Mouse (Mus musculus) brown adipose tissue, adult 24 weeks (tissue): ENCODE measurements around the gene Dcaf4. TPM values are rescaled to one million over a fixed set of nuclear protein-coding genes. Genes with fewer than 3 reads are reported as not detected.

Source experiments
- H3K27ac ChIP-seq: fragments of 200-500 bp; replicated peaks from 2 replicates; pipeline ENCODE4 v1.5.1; 2012; ENCODE audit warnings: low read depth, mild to moderate bottlenecking, low read length
- H3K4me1 ChIP-seq: fragments of 200-500 bp; 2 replicates; pipeline ENCODE4 v1.6.1; 2012; ENCODE audit warnings: low read length, mixed read lengths; ENCODE audit not compliant: control insufficient read depth, insufficient read depth, insufficient read length
- H3K4me3 ChIP-seq: fragments of 200-500 bp; 2 replicates; pipeline ENCODE4 v1.5.1; 2012; ENCODE audit warnings: low read depth, mild to moderate bottlenecking, low read length, moderate library complexity; ENCODE audit not compliant: insufficient read depth
- polyA plus RNA-seq: library from polyadenylated mRNA; stranded (reverse); fragments of >200 nt; gene quantifications from 2 replicates; pipeline ENCODE4 v1.2.4, GENCODE M21; 2012; ENCODE audit not compliant: missing spikeins, insufficient read depth, insufficient read length

Dcaf4 gene
- polyA plus RNA-seq, 1 experiment = 17.8 TPM

- H3K4me3 ChIP-seq = no peak overlapping the region
These were observed 6.0 kb upstream of the Dcaf4 start for GRCm38 (mm10) chr12:83514216-83514615.

GRCm38 (mm10) chr12:83517580-83517979, 2.7 kb upstream of the Dcaf4 start:
- no peak overlapping the region for H3K4me3 ChIP-seq
- peaks cover 7% of the 10 kb centered on the region; the same call in 1 of the 2 replicates for H3K4me1 ChIP-seq
- H3K27ac ChIP-seq = no peak overlapping the region

More at GRCm38 (mm10) chr12:83514216-83514615, 6.0 kb upstream of the Dcaf4 start:
- no peak overlapping the region for H3K27ac ChIP-seq
- H3K4me1 ChIP-seq = 0 out of 2 replicates have a peak, but pooled peaks cover 2% of the 10 kb centered on the region

DNA sequence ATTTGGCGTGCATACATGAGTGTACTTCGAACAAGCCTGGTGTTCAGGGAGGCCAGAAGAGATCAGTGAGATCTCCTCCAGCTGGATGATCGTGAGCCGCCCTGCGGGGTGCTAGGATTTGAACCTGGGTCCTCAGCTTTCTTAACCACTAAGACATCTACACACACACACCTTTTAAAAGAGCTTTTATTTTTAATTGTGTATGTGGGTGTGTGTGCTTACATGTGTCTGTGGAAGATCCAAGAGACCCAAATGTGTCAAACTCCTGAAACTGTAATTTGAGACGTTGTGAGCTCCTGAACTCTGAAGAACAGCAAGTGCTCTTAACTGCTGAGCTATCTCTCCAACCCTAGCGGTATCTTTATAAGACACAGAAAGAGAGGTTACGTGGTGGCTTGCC, 817 bp downstream of the Dcaf4 start:
- peak overlapping the region; percentile 68 for H3K4me3 ChIP-seq
- H3K27ac ChIP-seq = no peak overlapping the region

GRCm38 (mm10) chr12:83523056-83523455, 2.8 kb downstream of the Dcaf4 start:
- H3K4me3 ChIP-seq = no peak overlapping the region
- H3K4me1 ChIP-seq = peaks cover 5% of the 10 kb centered on the region; the same call in 1 of the 2 replicates
- H3K27ac ChIP-seq = no peak overlapping the region

More for the DNA sequence above, 817 bp downstream of the Dcaf4 start:
- H3K4me1 ChIP-seq = peaks cover 5% of the 10 kb centered on the region; the same call in 1 of the 2 replicates

GRCm38 (mm10) chr12:83523892-83524291, 3.6 kb downstream of the Dcaf4 start:
- Histone ChIP-seq H3K4me3 (no peak overlapping the region), H3K4me1 (peaks cover 5% of the 10 kb centered on the region; the same call in 1 of the 2 replicates), H3K27ac (no peak overlapping the region)

- Histone ChIP-seq H3K27ac (no peak overlapping the region), H3K4me1 (peaks cover 5% of the 10 kb centered on the region; the same call in 1 of the 2 replicates), H3K4me3 (no peak overlapping the region)
These were observed 4.1 kb downstream of the Dcaf4 start for GRCm38 (mm10) chr12:83524329-83524728.

GRCm38 (mm10) chr12:83525822-83526544, 5.7 kb downstream of the Dcaf4 start:
- no peak overlapping the region for H3K27ac ChIP-seq
- peaks cover 5% of the 10 kb centered on the region; the same call in 1 of the 2 replicates for H3K4me1 ChIP-seq
- H3K4me3 ChIP-seq = no peak overlapping the region

- no peak overlapping the region for H3K4me3 ChIP-seq
- 0 out of 2 replicates have a peak, but pooled peaks cover 2% of the 10 kb centered on the region for H3K4me1 ChIP-seq
- H3K27ac ChIP-seq = no peak overlapping the region
These were observed 7.5 kb downstream of the Dcaf4 start for GRCm38 (mm10) chr12:83527816-83528215.

GRCm38 (mm10) chr12:83528665-83529064, 8.4 kb downstream of the Dcaf4 start:
- Histone ChIP-seq H3K27ac (no peak overlapping the region), H3K4me3 (no peak overlapping the region), H3K4me1 (0 out of 2 replicates have a peak, but pooled peaks cover 2% of the 10 kb centered on the region)

GRCm38 (mm10) chr12:83531992-83532391, 11.7 kb downstream of the Dcaf4 start:
- peaks cover 5% of the 10 kb centered on the region; the same call in 1 of the 2 replicates for H3K4me1 ChIP-seq
- no peak overlapping the region for H3K27ac ChIP-seq
- H3K4me3 ChIP-seq = no peak overlapping the region

DNA sequence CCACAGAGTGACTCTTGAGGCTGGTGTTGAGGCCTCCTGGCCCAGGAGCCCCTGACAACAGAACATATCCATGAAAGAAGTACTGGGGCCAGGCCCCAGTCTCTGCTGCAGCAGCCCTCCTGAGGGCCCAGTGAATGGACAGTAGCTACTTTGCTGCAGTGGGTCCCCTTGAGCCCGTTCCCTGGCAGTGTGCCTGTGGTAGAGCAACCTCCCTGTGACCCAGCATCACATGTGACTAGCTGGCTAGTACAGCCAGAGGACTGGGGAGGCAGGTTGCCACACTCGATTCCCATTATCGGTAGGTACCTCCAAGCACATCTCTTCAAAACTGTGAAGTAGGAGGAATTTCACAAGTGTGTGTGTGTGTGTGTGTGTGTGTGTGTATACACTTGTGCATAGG, 12.7 kb downstream of the Dcaf4 start:
- Histone ChIP-seq H3K27ac (no peak overlapping the region), H3K4me3 (no peak overlapping the region), H3K4me1 (peaks cover 5% of the 10 kb centered on the region; the same call in 1 of the 2 replicates)

DNA sequence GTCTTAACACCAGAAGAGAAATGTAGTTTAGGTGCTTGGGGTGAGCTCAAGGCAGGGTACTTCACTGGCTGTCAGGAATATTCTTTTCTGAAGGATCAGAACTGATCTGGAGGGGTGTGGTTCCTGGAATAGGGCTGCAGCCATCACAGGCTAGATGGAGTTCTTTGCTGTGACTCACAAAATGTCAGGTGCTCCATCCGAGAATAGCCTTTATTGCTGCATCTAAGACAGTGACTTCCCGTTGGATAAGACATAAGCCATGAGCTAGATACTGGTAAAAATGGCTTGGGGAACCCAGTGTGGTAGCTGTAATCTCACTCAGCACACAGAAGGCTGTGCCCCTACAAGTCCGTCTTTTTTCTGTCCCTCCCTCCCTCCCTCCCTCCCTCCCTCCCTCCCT, 13.9 kb downstream of the Dcaf4 start:
- Histone ChIP-seq H3K27ac (no peak overlapping the region), H3K4me3 (no peak overlapping the region), H3K4me1 (peaks cover 5% of the 10 kb centered on the region; the same call in 1 of the 2 replicates)

- Histone ChIP-seq H3K4me1 (peaks cover 5% of the 10 kb centered on the region; the same call in 1 of the 2 replicates), H3K27ac (no peak overlapping the region), H3K4me3 (no peak overlapping the region)
These were observed 15.2 kb downstream of the Dcaf4 start for GRCm38 (mm10) chr12:83535428-83535827.

DNA sequence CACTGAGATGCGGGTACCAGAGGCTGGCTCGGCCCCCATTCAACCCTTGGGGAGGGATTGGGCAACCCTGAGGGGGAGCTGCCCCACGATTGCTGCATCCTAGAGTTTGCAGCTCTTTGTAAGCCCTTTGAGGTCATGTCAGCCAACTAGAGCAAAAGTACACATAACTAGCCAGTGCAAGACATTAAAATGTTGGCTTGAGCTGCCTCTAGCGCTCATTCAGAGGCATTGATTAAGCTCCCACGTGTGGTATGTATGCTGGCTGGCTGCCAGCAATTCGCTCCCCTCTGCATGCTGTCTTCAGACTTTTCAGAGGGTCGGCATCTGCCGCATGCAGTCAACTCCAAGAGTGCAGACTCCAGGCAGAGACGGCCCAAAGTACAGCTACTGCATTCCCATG, 15.8 kb downstream of the Dcaf4 start:
- Histone ChIP-seq H3K27ac (no peak overlapping the region), H3K4me3 (no peak overlapping the region), H3K4me1 (peaks cover 5% of the 10 kb centered on the region; the same call in 1 of the 2 replicates)

- Histone ChIP-seq H3K4me1 (no peaks in the 10 kb centered on the region), H3K4me3 (no peak overlapping the region), H3K27ac (no peak overlapping the region)
These were observed 23.7 kb downstream of the Dcaf4 start for GRCm38 (mm10) chr12:83543997-83544396.

- Histone ChIP-seq H3K27ac (no peak overlapping the region), H3K4me3 (no peak overlapping the region), H3K4me1 (no peaks in the 10 kb centered on the region)
These were observed 24.5 kb downstream of the Dcaf4 start for GRCm38 (mm10) chr12:83544791-83545190.
